Comparison of ENCODE assay signal across 7 mouse cellular contexts in the genomic region with DNA sequence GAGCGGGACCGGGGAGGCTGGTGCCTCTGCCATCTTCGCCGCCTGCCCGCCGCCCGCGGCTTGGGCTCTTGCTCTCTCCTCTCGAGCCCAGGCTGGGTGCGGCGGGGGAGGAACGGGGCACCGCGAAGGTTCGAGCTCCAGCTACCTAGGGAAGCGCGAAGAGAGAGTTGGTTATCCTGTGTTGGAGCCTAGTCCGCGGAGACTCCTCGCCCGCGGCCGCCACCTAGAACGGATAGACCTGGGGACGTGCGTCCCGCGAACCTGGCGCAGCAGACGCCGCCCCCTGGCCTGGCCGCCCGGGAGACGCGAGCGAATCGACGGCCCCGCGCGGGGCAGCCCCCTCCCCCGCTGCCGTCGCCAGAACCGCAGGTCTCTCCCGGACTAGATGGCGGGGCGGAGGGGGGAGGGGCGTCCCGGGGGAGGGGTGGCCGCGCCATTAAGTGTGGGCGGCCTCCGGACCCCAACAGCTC. TPM values are rescaled to one million over a fixed set of nuclear protein-coding genes. Genes with fewer than 3 reads are reported as not detected.
DNase-seq lines count a peak whose midpoint lies in the region; ATAC-seq and TF ChIP-seq lines count a peak whose summit lies in the region.

No protein-coding gene starts in this region.

- peak overlapping the region; percentile 76 to 77 for H3K4me3 ChIP-seq in ES-E14 (ENCODE audit: insufficient read depth in 1 of 2, low read depth in 1 of 2, low read length in 2 of 2, poor library complexity in 1 of 2, severe bottlenecking in 1 of 2)
- peak overlapping the region; percentile 90 for H3K4me3 ChIP-seq in forebrain, embryonic 16.5 days (replicated peaks; ENCODE audit: low read length)
- H3K4me3 ChIP-seq in intestine, embryonic 15.5 days (replicated peaks), result peak overlapping the region; percentile 72
- peak overlapping the region; percentile 82 for H3K4me3 ChIP-seq in limb, embryonic 12.5 days (replicated peaks)
- H3K4me3 ChIP-seq in midbrain, embryonic 15.5 days, result peak overlapping the region; percentile 56
- H3K4me3 ChIP-seq in stomach, embryonic 15.5 days (replicated peaks), result peak overlapping the region; percentile 84

- H3K9me3 ChIP-seq in ES-E14 (ENCODE audit: control insufficient read depth, insufficient read depth, low read depth, low read length), result no peaks in the 10 kb centered on the region
- no peaks in the 10 kb centered on the region for H3K9me3 ChIP-seq in forebrain, embryonic 16.5 days (ENCODE audit: control insufficient read depth, low read length)
- no peaks in the 10 kb centered on the region for H3K9me3 ChIP-seq in intestine, embryonic 15.5 days
- H3K9me3 ChIP-seq in limb, embryonic 12.5 days, result no peaks in the 10 kb centered on the region
- no peaks in the 10 kb centered on the region for H3K9me3 ChIP-seq in midbrain, embryonic 15.5 days
- H3K9me3 ChIP-seq in stomach, embryonic 15.5 days, result no peaks in the 10 kb centered on the region

- ATAC-seq in forebrain, embryonic 16.5 days, result no peak
- no peak for ATAC-seq in intestine, embryonic 15.5 days
- no peak for ATAC-seq in limb, embryonic 12.5 days (ENCODE audit: insufficient number of reproducible peaks, insufficient read depth, low FRiP score, low TSS enrichment, low read depth)
- ATAC-seq in midbrain, embryonic 15.5 days (replicated peaks), result no peak
- ATAC-seq in stomach, embryonic 15.5 days (ENCODE audit: insufficient read depth, low FRiP score, low read depth), result no peak

- H3K36me3 ChIP-seq in ES-E14 (ENCODE audit: control insufficient read depth, insufficient read depth, low read length, poor library complexity, severe bottlenecking), result peaks cover 9% of the 10 kb centered on the region; the same call in 1 of the 2 replicates
- no peaks in the 10 kb centered on the region for H3K36me3 ChIP-seq in forebrain, embryonic 16.5 days (ENCODE audit: control insufficient read depth, insufficient read depth)
- H3K36me3 ChIP-seq in intestine, embryonic 15.5 days, result no peaks in the 10 kb centered on the region
- no peaks in the 10 kb centered on the region for H3K36me3 ChIP-seq in limb, embryonic 12.5 days
- no peaks in the 10 kb centered on the region for H3K36me3 ChIP-seq in midbrain, embryonic 15.5 days (replicated peaks)
- H3K36me3 ChIP-seq in stomach, embryonic 15.5 days, result no peaks in the 10 kb centered on the region

- peaks cover 2% of the 10 kb centered on the region; the same call in 1 of the 2 replicates for H3K27me3 ChIP-seq in forebrain, embryonic 16.5 days (replicated peaks; ENCODE audit: control insufficient read depth, insufficient read depth, low read length)
- H3K27me3 ChIP-seq in intestine, embryonic 15.5 days (replicated peaks), result no peaks in the 10 kb centered on the region
- peaks cover 20% of the 10 kb centered on the region for H3K27me3 ChIP-seq in limb, embryonic 12.5 days
- peaks cover 12% of the 10 kb centered on the region; the same call in 1 of the 2 replicates for H3K27me3 ChIP-seq in midbrain, embryonic 15.5 days (replicated peaks)
- H3K27me3 ChIP-seq in stomach, embryonic 15.5 days (replicated peaks), result no peaks in the 10 kb centered on the region

- WGBS in forebrain, embryonic 16.5 days, result under 1% methylated on average over 40 of the region's 54 CpGs
- WGBS in intestine, embryonic 15.5 days, result under 1% methylated on average over 49 of the region's 54 CpGs
- WGBS in limb, embryonic 12.5 days, result 0% methylated on average over 47 of the region's 54 CpGs
- under 1% methylated on average over 52 of the region's 54 CpGs for WGBS in midbrain, embryonic 15.5 days
- under 1% methylated on average over 49 of the region's 54 CpGs for WGBS in stomach, embryonic 15.5 days

- H3K9ac ChIP-seq in ES-E14 (ENCODE audit: insufficient read depth, low read depth, low read length, poor library complexity, severe bottlenecking), result peak overlapping the region; percentile 79
- H3K9ac ChIP-seq in forebrain, embryonic 16.5 days (replicated peaks; ENCODE audit: low read depth, low read length), result peak overlapping the region; percentile 77
- H3K9ac ChIP-seq in intestine, embryonic 15.5 days, result peak overlapping the region; percentile 83
- peak overlapping the region; percentile 81 for H3K9ac ChIP-seq in limb, embryonic 12.5 days (replicated peaks)
- H3K9ac ChIP-seq in midbrain, embryonic 15.5 days, result peak overlapping the region; percentile 54
- peak overlapping the region; percentile 73 for H3K9ac ChIP-seq in stomach, embryonic 15.5 days

- H3K27ac ChIP-seq in ES-E14 (ENCODE audit: insufficient read depth, low read depth, low read length, poor library complexity, severe bottlenecking), result no peak overlapping the region
- peak overlapping the region; percentile 99 for H3K27ac ChIP-seq in forebrain, embryonic 16.5 days (ENCODE audit: low read length)
- H3K27ac ChIP-seq in intestine, embryonic 15.5 days, result peak overlapping the region; percentile 98
- H3K27ac ChIP-seq in limb, embryonic 12.5 days, result peak overlapping the region; percentile 97
- peak overlapping the region; percentile 99 for H3K27ac ChIP-seq in midbrain, embryonic 15.5 days
- peak overlapping the region; percentile 99 for H3K27ac ChIP-seq in stomach, embryonic 15.5 days

- no peak for DNase-seq in ES-E14 (ENCODE audit: low read depth, low spot score)
- peak; percentile 54 for DNase-seq in brain, adult 2 months (ENCODE audit: low read depth, low spot score)

- peaks cover 4% of the 10 kb centered on the region in 2 experiments; a peak in 2 of 4 replicates for H3K4me1 ChIP-seq in ES-E14 (ENCODE audit: control insufficient read depth in 2 of 2, insufficient read depth in 2 of 2, low read length in 2 of 2, poor library complexity in 1 of 2)
- peaks cover 30% of the 10 kb centered on the region for H3K4me1 ChIP-seq in forebrain, embryonic 16.5 days (replicated peaks; ENCODE audit: control insufficient read depth, insufficient read depth, low read length)
- H3K4me1 ChIP-seq in intestine, embryonic 15.5 days (replicated peaks), result peaks cover 39% of the 10 kb centered on the region
- H3K4me1 ChIP-seq in limb, embryonic 12.5 days (replicated peaks), result peaks cover 46% of the 10 kb centered on the region
- peaks cover 32% of the 10 kb centered on the region for H3K4me1 ChIP-seq in midbrain, embryonic 15.5 days
- H3K4me1 ChIP-seq in stomach, embryonic 15.5 days, result peaks cover 32% of the 10 kb centered on the region

- in situ Hi-C loops in ES-E14 (cut with MboI; ENCODE audit: low sequenced_read_pairs in 2 of 2, unreplicated experiment in 2 of 2), result no loop called here

- H3K4me2 ChIP-seq in forebrain, embryonic 16.5 days (ENCODE audit: low read length), result peak overlapping the region; percentile 96
- H3K4me2 ChIP-seq in intestine, embryonic 15.5 days (replicated peaks), result peak overlapping the region; percentile 94
- peak overlapping the region; percentile 96 for H3K4me2 ChIP-seq in limb, embryonic 12.5 days
- peak overlapping the region; percentile 94 for H3K4me2 ChIP-seq in midbrain, embryonic 15.5 days
- peak overlapping the region; percentile 99 for H3K4me2 ChIP-seq in stomach, embryonic 15.5 days

TF ChIP-seq in ES-E14, 5 proteins besides CTCF, POLR2A, EP300 and RAD21:
- TF ChIP-seq HCFC1 (IDR thresholded peaks at IDR 0.05; ENCODE audit: borderline replicate concordance, insufficient read depth, low read length), result no peak
- no peak for TF ChIP-seq ZC3H11A (IDR thresholded peaks at IDR 0.05; ENCODE audit: borderline replicate concordance, low read depth, low read length)
- TF ChIP-seq MAFK (IDR thresholded peaks at IDR 0.05; ENCODE audit: insufficient read depth, low read depth, low read length), result no peak
- TF ChIP-seq CHD2 (IDR thresholded peaks at IDR 0.05; ENCODE audit: low read depth, low read length), result no peak
- TF ChIP-seq ZNF384 (IDR thresholded peaks at IDR 0.05; ENCODE audit: low read depth, low read length), result no peak
TF ChIP-seq in ES-E14: peak in this region for 0.

RNA-seq across cellular contexts. Expression of a gene that starts 1.1 kb away (rescaled TPM):
- 20.7 and 27.1 TPM in 2 replicates for total RNA-seq in ES-E14 (2012; rRNA removed)
- 4.7 and 4.8 TPM in 2 replicates for polyA plus RNA-seq in forebrain, embryonic 16.5 days (2015; fragmentation: Nextera tagmentation; extraction: Ambion mirVana)
- 6.4 and 7.6 TPM in 2 replicates for polyA plus RNA-seq in intestine, embryonic 15.5 days (2015; fragmentation: Nextera tagmentation; extraction: Ambion mirVana)
- polyA plus RNA-seq in limb, embryonic 12.5 days (2016; fragmentation: Nextera tagmentation; extraction: Ambion mirVana), result 6.3 and 6.4 TPM in 2 replicates
- 4.4 TPM in 2 replicates for polyA plus RNA-seq in midbrain, embryonic 15.5 days (2015; fragmentation: Nextera tagmentation; extraction: Ambion mirVana)
- 7.4 and 8.7 TPM in 2 replicates for polyA plus RNA-seq in stomach, embryonic 15.5 days (2015; fragmentation: Nextera tagmentation; extraction: Ambion mirVana)
